10 mouse cellular contexts compared by ENCODE assay signal in genomic region chr11:31664186-31664585, GRCm38 (mm10). TPM values are rescaled to one million over a fixed set of nuclear protein-coding genes. Genes with fewer than 3 reads are reported as not detected.
DNase-seq lines count a peak whose midpoint lies in the region; ATAC-seq and TF ChIP-seq lines count a peak whose summit lies in the region.
"Had no signal": no experiment of that assay in that cellular context is flagged by ENCODE, and none has a peak within 500 bp of the region (broad histone marks: within the 10 kb centered on the region; RNA-seq: fewer than 3 reads in every experiment).

No protein-coding gene starts in this region.

- H3K27me3 ChIP-seq in forebrain, postnatal 0 days (ENCODE audit: insufficient read depth, low read length) = no peaks in the 10 kb centered on the region
- no peaks in the 10 kb centered on the region for H3K27me3 ChIP-seq in forebrain, embryonic 12.5 days
- H3K27me3 ChIP-seq in lung, embryonic 14.5 days (ENCODE audit: insufficient read depth, low read length) = no peaks in the 10 kb centered on the region
- H3K27me3 ChIP-seq: liver, embryonic 13.5 days had no signal

- no peak overlapping the region for H3K27ac ChIP-seq in forebrain, postnatal 0 days (ENCODE audit: low read depth, low read length)
- H3K27ac ChIP-seq in forebrain, embryonic 12.5 days = no peak overlapping the region
- no peak overlapping the region for H3K27ac ChIP-seq in lung, embryonic 14.5 days (ENCODE audit: low read depth)
- no peak overlapping the region for H3K27ac ChIP-seq in cortical plate, adult 2 months (ENCODE audit: insufficient read depth, low read length)
- H3K27ac ChIP-seq: liver, embryonic 13.5 days had no signal

- no peak overlapping the region for H3K4me2 ChIP-seq in forebrain, postnatal 0 days (ENCODE audit: low read depth)
- no peak overlapping the region for H3K4me2 ChIP-seq in forebrain, embryonic 12.5 days
- no peak overlapping the region for H3K4me2 ChIP-seq in lung, embryonic 14.5 days
- H3K4me2 ChIP-seq: liver, embryonic 13.5 days had no signal

- TF ChIP-seq POLR2A in cortical plate, adult 2 months (IDR thresholded peaks at IDR 0.05; ENCODE audit: extremely low read depth, insufficient read depth, low read length) = no peak

- no peak overlapping the region for H3K9ac ChIP-seq in forebrain, postnatal 0 days
- H3K9ac ChIP-seq in forebrain, embryonic 12.5 days = no peak overlapping the region
- no peak overlapping the region for H3K9ac ChIP-seq in lung, embryonic 14.5 days
- H3K9ac ChIP-seq: liver, embryonic 13.5 days had no signal

- no peaks in the 10 kb centered on the region for H3K4me1 ChIP-seq in forebrain, postnatal 0 days (ENCODE audit: insufficient read depth)
- no peaks in the 10 kb centered on the region for H3K4me1 ChIP-seq in forebrain, embryonic 12.5 days
- no peaks in the 10 kb centered on the region for H3K4me1 ChIP-seq in lung, embryonic 14.5 days (ENCODE audit: insufficient read depth)
- H3K4me1 ChIP-seq in cortical plate, adult 2 months (ENCODE audit: control insufficient read depth, insufficient read depth, low read length) = peaks cover 5% of the 10 kb centered on the region; the same call in 1 of the 2 replicates
- H3K4me1 ChIP-seq: liver, embryonic 13.5 days had no signal

- no peak for DNase-seq in forebrain, postnatal 0 days
- DNase-seq in lung, embryonic 14.5 days = peak; percentile 16
- DNase-seq in lung, postnatal 14 days = no peak
- DNase-seq in layer of hippocampus, postnatal 25 days (ENCODE audit: extremely low spot score in 1 of 2, low spot score in 1 of 2) = no peak
- DNase-seq in spleen, adult 12 weeks (ENCODE audit: low spot score) = no peak
- DNase-seq: liver, embryonic 13.5 days had no signal

- 61% methylated on average over 2 of the region's 2 CpGs for WGBS in forebrain, postnatal 0 days
- WGBS in forebrain, embryonic 12.5 days = 84% methylated on average over 2 of the region's 2 CpGs
- WGBS in lung, embryonic 14.5 days = 68% methylated on average over 2 of the region's 2 CpGs

- no peaks in the 10 kb centered on the region for H3K9me3 ChIP-seq in forebrain, postnatal 0 days (ENCODE audit: low read length)
- no peaks in the 10 kb centered on the region for H3K9me3 ChIP-seq in forebrain, embryonic 12.5 days
- H3K9me3 ChIP-seq in lung, embryonic 14.5 days (ENCODE audit: low read depth, low read length) = no peaks in the 10 kb centered on the region
- H3K9me3 ChIP-seq: liver, embryonic 13.5 days had no signal

- no peak overlapping the region for H3K4me3 ChIP-seq in forebrain, postnatal 0 days (ENCODE audit: low read depth, low read length)
- H3K4me3 ChIP-seq in forebrain, embryonic 12.5 days (replicated peaks) = no peak overlapping the region
- no peak overlapping the region for H3K4me3 ChIP-seq in lung, embryonic 14.5 days (ENCODE audit: low read depth, low read length)
- no peak overlapping the region for H3K4me3 ChIP-seq in cortical plate, adult 2 months (ENCODE audit: insufficient read depth, low read length)
- H3K4me3 ChIP-seq: liver, embryonic 13.5 days; myocyte had no signal

- ATAC-seq in forebrain, postnatal 0 days = peak; percentile 47; the same call in 1 of the 2 replicates
- ATAC-seq in forebrain, embryonic 12.5 days (ENCODE audit: low FRiP score) = no peak
- 0 out of 2 replicates have a peak, but pooled peaks have one; percentile 28 for ATAC-seq in lung, embryonic 14.5 days (ENCODE audit: insufficient read depth)
- ATAC-seq in megakaryocyte-erythroid progenitor cell, adult 5-6 weeks (replicated peaks; ENCODE audit: low FRiP score, low TSS enrichment, poor library complexity, severe bottlenecking) = peak; percentile 70; the same call in 1 of the 2 replicates

- TF ChIP-seq CTCF in forebrain, postnatal 0 days (IDR thresholded peaks at IDR 0.05; ENCODE audit: low read depth) = peak; percentile 32
- TF ChIP-seq CTCF in lung, embryonic 14.5 days (IDR thresholded peaks at IDR 0.05; ENCODE audit: low read depth) = peak; percentile 40; the same call in 1 of the 2 replicates
- TF ChIP-seq CTCF in cortical plate, adult 2 months (IDR thresholded peaks at IDR 0.05; ENCODE audit: extremely low read depth, insufficient read depth, low read length) = 0 out of 2 replicates have a peak, but pooled peaks have one; percentile 7

- peaks cover 69% of the 10 kb centered on the region for H3K36me3 ChIP-seq in forebrain, postnatal 0 days (ENCODE audit: insufficient read depth)
- peaks cover 65% of the 10 kb centered on the region for H3K36me3 ChIP-seq in forebrain, embryonic 12.5 days (replicated peaks)
- H3K36me3 ChIP-seq in lung, embryonic 14.5 days (ENCODE audit: insufficient read depth) = peaks cover 54% of the 10 kb centered on the region

RNA-seq across cellular contexts. Expression of gene Bod1, which starts 7.5 kb away (rescaled TPM):
- 123 and 131 TPM in 2 replicates for total RNA-seq in forebrain, postnatal 0 days (2014; rRNA removed)
- polyA plus RNA-seq in forebrain, postnatal 0 days (2015; fragmentation: Nextera tagmentation; extraction: Ambion mirVana) = 147 and 160 TPM in 2 replicates
- 152 and 162 TPM in 2 replicates for polyA plus RNA-seq in forebrain, embryonic 12.5 days (2016; fragmentation: Nextera tagmentation; extraction: Ambion mirVana)
- 98.3 and 113 TPM in 2 replicates for polyA plus RNA-seq in lung, embryonic 14.5 days (2014; fragmentation: Nextera tagmentation; extraction: Ambion mirVana)
- 154 and 158 TPM in 2 replicates for polyA plus RNA-seq in cortical plate, adult 2 months (2012; rRNA removed)
- 6.9 and 12.2 TPM in 2 replicates for total RNA-seq in megakaryocyte-erythroid progenitor cell, adult 5-6 weeks (2014; fragmentation: Nextera tagmentation)
- total RNA-seq in megakaryocyte-erythroid progenitor cell, adult 5-6 weeks (2017) = 8.6 and 10.4 TPM in 2 replicates
- total RNA-seq in layer of hippocampus, postnatal 25 days (2021) = 100 to 1,000 TPM in 1 of 2 experiments, 10 to 100 TPM in 1; 88.3 to 105 TPM
